Mouse (Mus musculus) hindlimb bud, embryonic 11.5 days (tissue): ENCODE measurements around the gene Adamts12.
A peak's percentile ranks its signal among the peaks of the same experiment; 100 is the strongest.

Source experiments
- DNase-seq: peaks from one replicate; pipeline ENCODE4 v3.0.0-alpha.2; 2012; ENCODE audit warnings: low read depth, low spot score; ENCODE audit errors: extremely low spot score

The Adamts12 gene

DNA sequence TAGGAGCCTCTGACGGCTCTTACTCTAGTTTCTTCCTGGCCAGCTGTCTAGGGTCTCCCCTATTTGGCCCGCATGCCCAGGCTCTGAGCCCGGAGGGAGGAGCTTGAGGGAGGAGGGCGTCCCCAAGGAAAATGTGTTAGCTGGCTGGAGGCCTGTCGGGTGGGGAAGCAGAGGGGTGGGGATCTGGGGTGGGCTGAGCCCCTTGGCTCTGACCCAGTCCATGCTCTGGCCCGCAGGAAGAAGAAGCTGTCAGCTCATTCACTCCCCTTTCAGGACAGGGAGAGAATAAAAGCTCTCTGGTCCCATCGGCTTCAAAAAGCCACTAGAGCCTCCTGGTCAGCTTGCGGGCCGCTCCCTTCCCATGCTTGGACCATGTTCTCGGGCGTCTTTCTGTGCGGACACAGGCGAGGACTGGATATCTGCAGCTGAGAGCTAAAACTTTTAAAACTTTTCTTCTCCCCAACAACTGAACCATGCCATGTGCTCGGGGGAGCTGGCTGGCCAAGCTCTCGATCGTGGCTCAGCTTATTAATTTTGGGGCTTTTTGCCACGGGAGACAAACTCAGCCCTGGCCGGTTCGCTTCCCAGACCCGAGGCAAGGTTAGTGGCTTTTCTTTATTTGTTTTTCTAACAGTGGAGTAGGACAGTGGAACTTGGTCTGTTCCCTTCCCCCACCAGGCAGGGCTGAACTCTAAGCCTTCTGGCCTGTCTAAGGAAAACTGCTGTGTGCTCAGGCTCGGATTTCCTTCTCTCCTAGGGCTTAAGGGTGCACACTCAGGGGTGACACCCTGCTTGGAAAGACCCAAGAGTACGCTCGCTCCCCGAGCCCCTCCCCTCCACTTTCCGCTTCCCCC lies at the start of gene Adamts12:
Gene Adamts12 (plus strand): TSS at position 233 of the 854 bp plus-strand sequence.
- DNase-seq, result no peak

GRCm38 (mm10) chr15:11014931-11015330 lies 49.7 kb upstream of the Adamts12 start:
- no peak for DNase-seq

DNA sequence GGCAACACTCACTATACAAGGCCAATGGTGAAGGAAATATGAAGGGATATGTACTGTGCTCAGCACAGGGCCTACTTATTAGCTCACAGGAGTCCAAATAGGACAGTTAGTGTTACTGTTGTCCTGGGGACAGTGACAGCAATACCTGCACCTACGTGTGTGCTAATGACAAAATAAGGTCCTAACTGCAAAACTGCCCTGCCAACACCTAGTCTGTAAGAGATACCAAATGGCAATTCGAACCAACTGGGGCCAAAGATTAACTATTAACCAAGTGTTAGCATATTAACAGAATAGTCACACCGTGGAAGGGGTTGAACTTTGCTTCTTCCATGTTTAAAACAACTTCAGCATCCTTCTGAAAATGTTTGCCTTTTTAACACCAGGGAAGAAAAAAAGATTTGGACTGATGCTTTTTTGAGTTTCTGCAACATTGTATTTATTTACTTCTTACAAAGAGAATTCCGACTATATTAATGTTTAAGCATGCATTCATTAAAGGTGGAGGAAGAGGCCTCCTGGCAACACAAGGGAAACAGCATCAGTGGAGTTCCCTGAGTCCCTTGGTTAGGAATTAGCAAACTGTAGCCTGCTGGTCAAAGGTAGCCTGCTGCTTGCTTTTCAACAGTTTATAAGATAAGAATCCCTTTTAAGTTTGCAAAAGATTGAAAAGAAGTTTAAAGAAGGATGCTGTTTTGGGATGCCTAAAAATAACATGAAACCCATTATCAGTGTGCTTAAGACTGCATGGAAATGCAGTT lies 37.6 kb upstream of the Adamts12 start:
- no peak for DNase-seq

DNA sequence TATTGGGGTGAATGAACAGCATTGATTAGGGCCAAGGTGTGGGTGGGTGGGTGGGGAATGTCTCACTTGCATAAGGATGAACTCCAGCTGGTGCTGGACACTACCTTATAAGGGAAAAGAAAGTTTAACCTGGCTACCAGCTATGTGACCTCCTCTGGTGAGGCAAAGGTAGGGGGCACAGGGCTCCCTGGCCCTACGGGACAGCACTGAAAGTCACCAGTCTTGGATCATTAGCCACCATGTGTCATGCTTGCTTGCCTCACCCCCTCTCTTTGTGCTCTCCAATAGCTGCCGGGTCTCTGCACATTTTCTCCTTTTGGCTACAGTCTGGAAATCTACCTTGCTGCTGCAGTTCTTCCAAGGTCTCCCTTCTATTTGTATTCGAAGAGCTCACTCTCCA lies 34.4 kb upstream of the Adamts12 start:
- DNase-seq, result no peak

GRCm38 (mm10) chr15:11035947-11036474 lies 28.6 kb upstream of the Adamts12 start:
- DNase-seq, result no peak

- no peak for DNase-seq
Observed at GRCm38 (mm10) chr15:11036535-11037375, 27.8 kb upstream of the Adamts12 start.

DNA sequence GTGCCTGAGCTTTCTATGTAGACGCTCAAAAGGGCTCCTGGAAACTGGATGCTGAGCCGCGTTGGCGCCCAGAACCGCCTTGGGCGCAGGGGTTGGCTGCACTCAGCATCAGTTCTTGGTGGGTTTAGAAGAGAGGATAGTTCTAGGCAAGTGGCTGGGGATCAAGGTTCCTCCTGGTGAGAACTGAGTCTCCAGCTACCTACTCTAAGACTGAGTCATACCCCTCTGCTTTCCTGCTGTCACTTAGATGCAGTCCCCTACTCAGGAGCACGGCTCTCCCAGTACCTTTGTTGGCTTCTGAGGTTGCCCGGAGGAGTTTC lies 27.3 kb upstream of the Adamts12 start:
- no peak for DNase-seq

DNA sequence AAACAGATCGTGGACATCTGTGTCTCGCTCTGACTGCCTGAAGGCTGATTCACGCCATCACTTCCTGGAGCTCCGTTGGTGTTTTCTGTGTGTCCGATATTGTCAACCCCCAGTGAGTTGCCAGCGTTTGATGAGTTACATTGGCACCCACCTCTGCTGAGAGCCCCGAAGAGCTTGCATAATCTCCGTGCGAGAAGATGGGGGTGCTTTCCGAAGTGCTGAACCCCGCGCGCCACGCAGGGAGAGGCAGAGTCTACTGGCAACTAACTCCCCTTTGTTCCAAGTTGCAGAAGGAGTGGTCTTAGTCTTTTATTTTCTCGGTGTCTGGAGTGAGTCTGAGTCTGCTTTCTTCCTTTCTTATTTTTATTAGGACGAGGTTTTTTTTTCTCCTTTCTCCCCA lies 26.9 kb upstream of the Adamts12 start, which contains the start of gene Rxfp3:
Gene Rxfp3 (minus strand): TSS at position 281 of the 400 bp plus-strand sequence.
- no peak for DNase-seq

DNA sequence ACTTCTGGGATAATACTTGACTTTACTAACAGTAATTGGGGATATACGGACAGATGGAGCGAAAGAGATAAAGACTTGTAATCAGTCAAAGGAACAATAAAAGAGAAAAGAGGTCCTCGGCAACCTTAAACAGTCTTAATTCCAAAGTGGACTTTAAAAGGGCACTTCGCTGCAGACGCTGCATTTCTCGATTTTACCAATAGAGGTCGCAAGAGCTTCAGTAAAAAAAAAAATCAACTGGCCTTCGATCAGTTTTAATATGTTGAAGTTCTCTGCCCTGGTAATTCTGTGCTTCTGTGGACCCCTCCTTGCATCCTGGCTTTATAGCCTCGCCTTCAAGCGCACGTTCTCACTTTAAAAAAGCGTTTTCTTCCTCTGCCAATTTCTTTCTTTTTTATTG lies 26.1 kb upstream of the Adamts12 start:
- peak; percentile 81 for DNase-seq

DNA sequence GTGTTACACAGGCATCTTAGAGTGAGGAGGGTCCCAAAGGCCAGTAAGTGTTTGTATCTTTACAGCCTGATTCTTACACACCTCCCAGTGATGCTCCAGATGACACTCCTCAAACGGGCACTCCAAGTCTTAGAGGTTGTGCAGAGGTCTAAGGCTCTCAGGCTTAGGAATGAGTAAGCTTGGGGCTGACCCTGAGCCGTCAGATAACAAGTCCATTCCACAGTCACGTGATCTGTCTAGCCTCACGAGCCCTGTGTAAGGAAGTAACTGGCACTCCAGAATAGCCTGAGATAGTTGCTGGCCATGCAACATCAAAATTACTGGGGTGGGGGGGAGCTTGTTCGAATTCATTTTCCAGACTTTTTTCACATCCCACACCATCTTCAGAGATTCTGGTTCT lies 24.5 kb upstream of the Adamts12 start:
- DNase-seq, result no peak

DNA sequence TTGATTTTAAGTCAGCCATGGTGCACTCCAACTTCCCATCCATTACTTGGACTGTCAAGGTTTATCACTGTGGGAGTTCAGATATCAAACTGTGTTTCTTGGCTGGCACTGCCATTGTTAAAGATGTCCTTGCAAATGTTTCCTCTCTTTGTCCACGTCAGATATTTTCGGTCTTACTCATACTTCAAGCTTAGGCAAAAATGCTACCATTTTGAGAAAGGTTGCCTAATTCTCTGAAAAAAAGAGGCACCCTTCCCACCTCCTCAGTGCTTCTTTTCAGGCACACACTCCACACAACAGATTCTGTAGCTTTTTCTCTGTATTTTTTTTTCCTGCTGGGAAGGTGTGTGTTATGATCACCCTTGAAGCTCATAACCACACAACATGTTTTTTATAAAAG lies 23.4 kb upstream of the Adamts12 start:
- no peak for DNase-seq

DNA sequence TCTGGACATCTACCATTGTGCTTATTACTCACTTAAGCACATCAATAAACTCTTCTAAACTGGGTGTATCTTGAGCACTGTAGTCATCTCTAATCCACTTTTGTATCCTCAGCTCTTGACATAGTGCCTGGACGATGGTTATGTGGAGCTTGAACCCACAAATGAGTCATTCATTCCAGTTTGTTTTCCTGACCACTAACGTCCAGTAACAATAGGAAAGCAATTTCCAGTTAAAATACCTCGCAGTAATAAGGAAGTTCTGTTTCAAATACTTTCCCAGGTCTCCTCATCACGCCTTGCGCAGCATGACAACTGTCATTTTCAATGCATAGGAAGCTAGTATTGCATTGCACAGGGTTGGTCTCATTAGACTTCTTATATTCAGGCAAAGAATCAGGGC lies 21.8 kb upstream of the Adamts12 start:
- no peak for DNase-seq

- DNase-seq, result no peak
Observed at GRCm38 (mm10) chr15:11053678-11054439, 10.7 kb upstream of the Adamts12 start.

DNA sequence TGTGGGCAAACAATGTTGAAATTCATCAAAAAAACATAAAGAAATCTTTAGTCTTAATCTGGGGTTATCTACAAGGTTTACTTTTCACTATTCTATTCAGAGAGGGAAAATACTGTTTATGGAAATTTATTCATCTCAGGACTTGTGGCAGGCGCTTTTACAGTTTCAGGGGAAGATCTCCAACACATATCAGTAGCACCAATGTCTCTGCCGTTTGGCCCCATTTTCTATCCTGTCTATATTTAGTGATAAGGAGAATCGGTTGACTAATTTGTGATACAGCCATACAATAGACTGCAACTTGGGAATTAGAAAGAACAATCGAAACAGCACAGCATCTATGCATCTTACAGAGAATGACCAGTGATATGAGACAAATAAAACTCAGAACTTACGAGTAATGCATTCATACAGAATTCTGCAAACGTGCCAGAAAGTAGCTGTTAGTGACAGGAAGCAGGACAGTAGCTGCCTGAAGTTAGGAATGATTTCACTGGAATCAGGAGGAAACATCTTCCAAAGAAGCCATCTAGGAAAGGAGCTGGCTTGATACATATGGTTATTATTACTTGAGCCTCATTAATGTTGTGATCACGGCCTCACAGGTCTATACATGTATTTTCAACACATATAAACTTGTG lies 10.0 kb upstream of the Adamts12 start:
- DNase-seq, result no peak

GRCm38 (mm10) chr15:11062903-11063302 lies 1.7 kb upstream of the Adamts12 start:
- no peak for DNase-seq

- no peak for DNase-seq
Observed at GRCm38 (mm10) chr15:11064160-11064557, 431 bp upstream of the Adamts12 start.

- no peak for DNase-seq
Observed at GRCm38 (mm10) chr15:11065528-11066171, 1.1 kb downstream of the Adamts12 start.

GRCm38 (mm10) chr15:11066299-11066698 lies 1.7 kb downstream of the Adamts12 start:
- no peak for DNase-seq

DNA sequence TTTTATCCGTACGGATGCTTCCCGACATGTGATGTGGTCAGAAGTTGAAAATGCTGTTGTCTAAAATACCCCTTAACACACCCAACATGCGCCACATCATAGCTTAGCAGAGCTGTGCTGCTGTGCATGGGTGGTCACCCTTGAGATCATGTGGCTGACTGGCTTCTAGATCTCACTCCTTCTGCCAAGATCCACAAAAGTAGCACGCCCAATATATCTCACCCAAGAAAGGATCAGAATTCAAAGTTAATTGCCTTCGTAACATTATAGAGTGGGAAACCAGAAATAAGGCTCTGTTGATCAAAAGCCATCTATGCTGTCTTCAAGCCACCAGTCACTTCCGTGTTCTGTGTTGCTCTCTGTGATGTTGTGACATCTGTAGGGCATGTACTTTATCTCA lies 3.3 kb downstream of the Adamts12 start:
- DNase-seq, result no peak
